Mouse (Mus musculus) G1E (cell line): ENCODE measurements around the gene Degs1. TPM values are rescaled to one million over a fixed set of nuclear protein-coding genes. Genes with fewer than 3 reads are reported as not detected.

Source experiments
- ATAC-seq: 2 replicates; pipeline ENCODE4 v1.8.0; 2016; ENCODE audit warnings: mild to moderate bottlenecking; ENCODE audit not compliant: insufficient number of reproducible peaks, poor library complexity, low FRiP score, severe bottlenecking; ENCODE audit errors: extremely low read depth
- DNase-seq: peaks from one replicate; pipeline ENCODE4 v3.0.0; 2012; ENCODE audit warnings: low spot score
- H3K27me3 ChIP-seq: 2 replicates; pipeline ENCODE4 v1.6.1; 2012; ENCODE audit warnings: mild to moderate bottlenecking, low read length, inconsistent platforms; ENCODE audit not compliant: insufficient read depth
- H3K36me3 ChIP-seq: replicated peaks from 2 replicates; pipeline ENCODE3; 2012; ENCODE audit warnings: mild to moderate bottlenecking, inconsistent platforms
- H3K4me1 ChIP-seq: 2 replicates; pipeline ENCODE4 v1.6.1; 2012; ENCODE audit warnings: low read depth, low read length, inconsistent platforms, mixed read lengths; ENCODE audit not compliant: insufficient read depth
- H3K4me3 ChIP-seq: 2 replicates; pipeline ENCODE4 v1.5.1; 2012; ENCODE audit warnings: low read depth, mild to moderate bottlenecking, inconsistent platforms, low read length, moderate library complexity, mixed read lengths
- H3K9me3 ChIP-seq: replicated peaks from 2 replicates; pipeline ENCODE4 v1.6.1; 2012; ENCODE audit warnings: inconsistent platforms
- CTCF ChIP-seq: IDR thresholded peaks from 2 replicates; pipeline ENCODE4 v1.5.1; 2012; ENCODE audit warnings: low read depth, low read length, inconsistent platforms, mixed read lengths
- GATA1 ChIP-seq: IDR thresholded peaks from 2 replicates; pipeline ENCODE4 v1.6.1; 2012; ENCODE audit warnings: borderline replicate concordance, low read length, inconsistent platforms, mixed read lengths
- GATA2 ChIP-seq: IDR thresholded peaks from 2 replicates; pipeline ENCODE4 v1.6.1; 2012; ENCODE audit warnings: low read depth, low read length, inconsistent platforms, borderline replicate concordance
- POLR2AphosphoS5 ChIP-seq: IDR thresholded peaks from 2 replicates; pipeline ENCODE4 v1.6.1; 2012; ENCODE audit warnings: low read depth, low read length, inconsistent platforms; ENCODE audit not compliant: insufficient replicate concordance
- TAL1 ChIP-seq: conservative IDR thresholded peaks from 2 replicates; pipeline ENCODE4 v1.6.1; 2012; ENCODE audit warnings: low read depth, low read length, inconsistent platforms, mixed read lengths
- polyA plus RNA-seq: library from polyadenylated mRNA; stranded (reverse); fragments of >175 nt; gene quantifications from 2 replicates; pipeline ENCODE4 v1.2.3, GENCODE M21; 2012
- total RNA-seq, 2 experiments: library from RNA; stranded (forward) in 1 of 2; stranded (reverse) in 1 of 2; fragments of 200-1000 nt in 1 of 2; fragments of >200 nt in 1 of 2; fragmentation: Nextera tagmentation in 1 of 2; gene quantifications; 2 replicates each; pipeline ENCODE4 v1.2.3; 2014 to 2017

Gene Degs1
- total and polyA plus RNA-seq, 3 experiments: 21.3 to 75.6 (median 59.1) TPM

DNA sequence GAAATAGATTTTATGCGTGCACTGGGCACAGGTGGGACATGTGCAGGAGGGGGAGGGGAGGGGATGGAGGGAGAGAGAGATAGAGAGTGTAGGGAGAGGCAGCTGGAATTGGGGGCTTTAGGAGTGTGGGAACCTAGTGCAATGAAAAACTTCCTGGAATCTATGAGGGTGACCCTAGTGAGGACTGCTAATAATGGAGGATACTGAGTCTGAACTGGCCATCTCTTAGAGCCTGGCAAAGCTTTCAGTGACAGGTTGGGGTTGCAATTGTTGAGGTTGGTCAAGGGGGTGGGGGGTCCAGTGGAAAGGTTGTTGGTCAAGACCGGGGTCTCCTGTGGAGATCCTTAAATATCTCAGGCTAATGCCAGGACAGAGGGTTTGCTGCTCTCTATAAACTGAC lies 27.7 kb upstream of the Degs1 start:
- Histone ChIP-seq H3K4me1 (no peaks in the 10 kb centered on the region), H3K36me3 (peaks cover 46% of the 10 kb centered on the region), H3K27me3 (no peaks in the 10 kb centered on the region), H3K9me3 (peaks cover 3% of the 10 kb centered on the region; the same call in 1 of the 2 replicates), H3K4me3 (no peak overlapping the region)
- ATAC-seq (no peak), DNase-seq (no peak)
- TF ChIP-seq GATA2 (no peak), TAL1 (no peak), POLR2AphosphoS5 (no peak), GATA1 (no peak), CTCF (no peak)

DNA sequence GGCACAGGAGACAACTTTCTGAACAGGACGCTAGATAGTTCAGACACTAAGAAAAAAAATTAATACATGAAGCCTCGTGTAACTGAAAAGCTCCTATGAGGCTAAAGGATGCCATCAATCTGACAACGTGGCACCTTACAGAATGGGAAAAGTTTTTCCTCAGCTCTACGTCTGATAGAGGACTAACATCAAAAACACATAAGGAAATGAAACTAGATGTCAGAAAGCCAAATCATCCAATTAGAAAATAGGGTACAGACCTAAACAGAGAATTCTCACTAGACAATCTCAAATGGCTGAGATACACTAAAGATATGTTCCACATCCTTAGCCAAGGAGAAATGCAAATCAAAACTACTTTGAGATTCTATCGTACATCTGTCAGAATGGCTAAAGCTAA lies 26.8 kb upstream of the Degs1 start:
- Histone ChIP-seq H3K4me1 (no peaks in the 10 kb centered on the region), H3K27me3 (no peaks in the 10 kb centered on the region), H3K4me3 (no peak overlapping the region), H3K9me3 (peaks cover 3% of the 10 kb centered on the region; the same call in 1 of the 2 replicates), H3K36me3 (peaks cover 37% of the 10 kb centered on the region)
- TF ChIP-seq TAL1 (no peak), GATA1 (no peak), GATA2 (no peak), CTCF (no peak), POLR2AphosphoS5 (no peak)
- DNase-seq (no peak), ATAC-seq (no peak)

DNA sequence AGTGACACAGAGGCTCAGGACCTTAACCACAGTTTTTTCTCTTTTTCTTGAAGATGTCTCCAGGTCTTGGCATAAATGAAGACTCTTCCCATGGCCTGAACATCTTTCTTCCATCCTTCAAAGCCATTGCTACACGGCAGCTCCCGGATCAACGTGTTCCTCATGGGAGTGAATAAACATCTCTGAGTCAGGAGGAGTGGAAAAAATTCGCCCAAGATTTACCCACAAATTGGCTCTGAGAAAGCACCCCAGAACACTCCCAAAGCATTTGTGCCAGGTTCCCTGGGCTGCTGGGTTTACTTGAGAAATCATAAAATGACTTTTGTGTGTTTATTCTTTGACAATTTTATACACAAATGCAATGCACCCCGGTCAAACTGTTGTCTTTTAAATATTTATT lies 20.3 kb upstream of the Degs1 start:
- Histone ChIP-seq H3K36me3 (no peaks in the 10 kb centered on the region), H3K27me3 (peaks cover 12% of the 10 kb centered on the region), H3K4me3 (no peak overlapping the region), H3K9me3 (no peaks in the 10 kb centered on the region), H3K4me1 (no peaks in the 10 kb centered on the region)
- no peak for TF ChIP-seq TAL1
- TF ChIP-seq CTCF: no peak
- TF ChIP-seq GATA2: no peak
- no peak for TF ChIP-seq GATA1
- no peak for TF ChIP-seq POLR2AphosphoS5
- DNase-seq (no peak), ATAC-seq (no peak)

DNA sequence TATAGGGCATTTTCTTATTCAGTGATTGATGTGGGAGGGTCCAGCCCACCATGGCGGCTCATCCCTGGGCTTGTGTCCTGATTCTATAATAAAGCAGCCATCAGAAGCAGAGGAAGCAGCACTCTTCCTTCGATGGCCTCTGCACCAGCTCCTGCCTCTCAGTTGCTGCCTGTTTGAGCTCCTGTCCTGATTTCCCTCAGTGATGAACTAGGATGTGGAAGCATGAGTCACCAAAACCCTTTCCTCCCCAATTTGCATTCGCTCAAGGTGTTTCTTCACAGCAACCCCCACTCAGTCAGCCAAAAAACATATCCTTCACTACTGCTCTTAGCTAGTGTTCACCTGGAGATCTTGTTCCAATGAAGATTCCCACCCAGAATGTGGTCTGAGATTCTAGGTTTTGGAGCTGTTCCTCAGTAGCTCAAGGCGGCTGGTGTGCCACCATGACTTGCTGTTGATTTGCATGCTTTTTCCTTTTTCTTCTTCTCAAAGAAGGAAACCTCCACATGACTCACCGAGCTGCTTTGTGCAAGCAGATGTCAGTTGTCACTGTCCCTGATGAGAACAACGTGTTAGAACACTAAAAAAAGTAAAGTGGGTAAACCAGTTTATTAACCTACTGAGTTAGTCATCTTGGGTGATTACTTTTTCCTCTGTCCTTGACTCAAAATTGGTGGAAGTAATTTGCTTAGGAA lies 19.7 kb upstream of the Degs1 start:
- TF ChIP-seq TAL1: no peak
- TF ChIP-seq GATA2: no peak
- no peak for TF ChIP-seq CTCF
- TF ChIP-seq POLR2AphosphoS5: no peak
- TF ChIP-seq GATA1: no peak
- Histone ChIP-seq H3K9me3 (no peaks in the 10 kb centered on the region), H3K4me3 (no peak overlapping the region), H3K4me1 (no peaks in the 10 kb centered on the region), H3K36me3 (no peaks in the 10 kb centered on the region), H3K27me3 (peaks cover 14% of the 10 kb centered on the region)
- ATAC-seq (no peak), DNase-seq (no peak)

DNA sequence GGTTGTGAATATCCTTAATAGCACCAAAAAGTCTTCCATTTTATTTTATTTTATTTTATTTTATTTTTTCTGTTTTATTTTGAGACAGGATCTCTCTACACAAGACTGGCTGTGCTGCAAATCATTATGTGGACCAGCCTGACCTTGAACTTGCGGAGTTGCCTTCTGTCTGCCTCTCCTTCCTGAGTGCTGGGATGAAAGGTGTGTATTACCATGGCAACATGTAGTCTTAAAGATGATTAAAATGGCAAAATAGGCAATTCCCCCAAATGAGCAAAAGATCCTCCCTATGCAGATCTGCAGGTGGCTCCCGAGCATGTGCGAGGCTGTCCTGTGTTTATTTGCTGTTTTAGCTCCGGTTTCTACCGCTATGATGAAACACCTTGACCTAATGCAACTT lies 15.2 kb upstream of the Degs1 start:
- DNase-seq (no peak), ATAC-seq (no peak)
- Histone ChIP-seq H3K9me3 (no peaks in the 10 kb centered on the region), H3K27me3 (peaks cover 25% of the 10 kb centered on the region), H3K4me3 (no peak overlapping the region), H3K4me1 (peaks cover 5% of the 10 kb centered on the region; the same call in 1 of the 2 replicates), H3K36me3 (no peaks in the 10 kb centered on the region)
- TF ChIP-seq GATA2: no peak
- TF ChIP-seq CTCF: no peak
- no peak for TF ChIP-seq GATA1
- no peak for TF ChIP-seq POLR2AphosphoS5
- no peak for TF ChIP-seq TAL1

DNA sequence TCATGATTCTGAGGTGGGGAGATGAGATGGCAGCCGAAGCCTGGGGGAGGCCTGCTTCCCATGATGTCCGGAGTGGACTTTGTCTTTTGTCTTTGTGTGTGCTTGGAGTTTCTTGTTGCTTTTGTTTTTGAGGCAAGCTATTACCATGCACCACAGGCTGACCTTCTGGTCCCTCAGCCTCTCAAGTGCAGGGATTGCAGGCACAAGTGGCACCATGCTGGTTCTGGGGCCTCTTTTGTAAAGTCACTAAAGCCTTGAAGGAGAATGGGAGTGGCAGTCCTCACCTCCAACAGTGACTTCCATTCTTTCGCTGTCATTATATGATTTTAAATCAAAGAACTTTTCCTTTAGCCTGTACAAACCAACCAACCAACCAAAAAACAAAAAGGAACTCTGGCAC lies 14.6 kb upstream of the Degs1 start:
- no peak for TF ChIP-seq GATA1
- no peaks in the 10 kb centered on the region for H3K9me3 ChIP-seq
- H3K4me3 ChIP-seq: no peak overlapping the region
- ATAC-seq (no peak), DNase-seq (no peak)
- H3K36me3 ChIP-seq: no peaks in the 10 kb centered on the region
- peaks cover 24% of the 10 kb centered on the region for H3K27me3 ChIP-seq
- peaks cover 5% of the 10 kb centered on the region; the same call in 1 of the 2 replicates for H3K4me1 ChIP-seq

DNA sequence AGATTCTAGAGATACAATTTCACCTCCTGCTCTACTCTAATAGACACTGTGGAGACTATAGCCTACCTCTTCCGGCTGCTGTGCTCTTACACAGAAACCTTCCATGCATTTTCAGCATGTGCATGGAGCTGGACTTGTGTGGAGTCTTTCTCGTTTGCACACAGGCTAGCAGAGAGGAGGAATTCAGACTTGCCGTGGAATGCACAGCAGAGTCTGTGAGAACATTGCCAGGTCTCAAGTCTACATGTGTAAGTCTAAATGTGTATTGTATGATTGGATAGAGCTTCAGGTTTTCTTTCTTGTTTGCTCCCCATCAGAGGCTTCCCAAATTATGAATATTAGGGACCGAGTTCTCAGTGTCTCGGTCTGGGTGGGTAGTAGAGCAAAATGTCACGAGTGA lies 14.2 kb upstream of the Degs1 start:
- no peak for TF ChIP-seq GATA2
- TF ChIP-seq TAL1: no peak
- no peak for ATAC-seq
- H3K4me1 ChIP-seq: peaks cover 5% of the 10 kb centered on the region; the same call in 1 of the 2 replicates
- H3K27me3 ChIP-seq: peaks cover 22% of the 10 kb centered on the region
- H3K4me3 ChIP-seq: no peak overlapping the region
- no peaks in the 10 kb centered on the region for H3K9me3 ChIP-seq
- H3K36me3 ChIP-seq: no peaks in the 10 kb centered on the region
- DNase-seq: no peak
